Mouse (Mus musculus) splenic B cell, adult 2 months (primary cell): ENCODE results near the gene Fam198b.
"Not testable (repeated sequence)": the region's sequence is repeated elsewhere in the genome, so short reads cannot be mapped to it uniquely, and the experiment has no call there.

Experiments
- DNase-seq: peaks from one replicate; pipeline ENCODE4 v3.0.0-alpha.2; 2011; ENCODE audit warnings: low read depth, low spot score
- H3K27me3 ChIP-seq: 2 replicates; pipeline ENCODE4 v1.6.1; 2012; ENCODE audit warnings: mild to moderate bottlenecking, low read length, moderate library complexity, mixed read lengths; ENCODE audit not compliant: control insufficient read depth, poor library complexity, insufficient read depth, severe bottlenecking
- H3K36me3 ChIP-seq: 2 replicates; pipeline ENCODE4 v1.6.1; 2012; ENCODE audit warnings: mild to moderate bottlenecking, low read length, moderate library complexity, mixed read lengths; ENCODE audit not compliant: control insufficient read depth, poor library complexity, insufficient read depth, severe bottlenecking

The Fam198b gene

GRCm38 (mm10) chr3:79969536-79969935, 85.2 kb downstream of the Fam198b start:
- H3K36me3 ChIP-seq, H3K27me3 ChIP-seq, DNase-seq: not testable (repeated sequence)

- H3K27me3 ChIP-seq: no peaks in the 10 kb centered on the region
- DNase-seq: no peak
- no peaks in the 10 kb centered on the region for H3K36me3 ChIP-seq
Measured at GRCm38 (mm10) chr3:79970070-79970469, 85.7 kb downstream of the Fam198b start.

GRCm38 (mm10) chr3:79970498-79970897, 86.2 kb downstream of the Fam198b start:
- no peak for DNase-seq
- H3K27me3 ChIP-seq: no peaks in the 10 kb centered on the region
- no peaks in the 10 kb centered on the region for H3K36me3 ChIP-seq

- Histone ChIP-seq H3K27me3 (no peaks in the 10 kb centered on the region), H3K36me3 (no peaks in the 10 kb centered on the region)
- no peak for DNase-seq
Measured at GRCm38 (mm10) chr3:79971542-79971941, 87.2 kb downstream of the Fam198b start.

GRCm38 (mm10) chr3:79976786-79977185, 92.5 kb downstream of the Fam198b start:
- DNase-seq: no peak
- Histone ChIP-seq H3K36me3 (no peaks in the 10 kb centered on the region), H3K27me3 (no peaks in the 10 kb centered on the region)

GRCm38 (mm10) chr3:79977656-79978450, 93.5 kb downstream of the Fam198b start:
- no peak for DNase-seq
- H3K27me3 ChIP-seq: no peaks in the 10 kb centered on the region
- no peaks in the 10 kb centered on the region for H3K36me3 ChIP-seq

- H3K36me3 ChIP-seq: no peaks in the 10 kb centered on the region
- H3K27me3 ChIP-seq: no peaks in the 10 kb centered on the region
- no peak for DNase-seq
Measured at GRCm38 (mm10) chr3:79980714-79981113, 96.4 kb downstream of the Fam198b start.

GRCm38 (mm10) chr3:79983961-79984419, 99.7 kb downstream of the Fam198b start:
- no peaks in the 10 kb centered on the region for H3K27me3 ChIP-seq
- no peak for DNase-seq
- H3K36me3 ChIP-seq: no peaks in the 10 kb centered on the region

GRCm38 (mm10) chr3:79984542-79984941, 100.2 kb downstream of the Fam198b start:
- Histone ChIP-seq H3K36me3 (no peaks in the 10 kb centered on the region), H3K27me3 (no peaks in the 10 kb centered on the region)
- DNase-seq: peak; percentile 18

- no peak for DNase-seq
- H3K27me3 ChIP-seq: no peaks in the 10 kb centered on the region
Measured at GRCm38 (mm10) chr3:79989250-79989649, 104.9 kb downstream of the Fam198b start.

GRCm38 (mm10) chr3:79989911-79990310, 105.6 kb downstream of the Fam198b start:
- no peak for DNase-seq
- no peaks in the 10 kb centered on the region for H3K36me3 ChIP-seq
- no peaks in the 10 kb centered on the region for H3K27me3 ChIP-seq

More at GRCm38 (mm10) chr3:79989250-79989649, 104.9 kb downstream of the Fam198b start:
- H3K36me3 ChIP-seq: no peaks in the 10 kb centered on the region

GRCm38 (mm10) chr3:79990480-79990879, 106.1 kb downstream of the Fam198b start:
- DNase-seq: no peak
- Histone ChIP-seq H3K36me3 (no peaks in the 10 kb centered on the region), H3K27me3 (no peaks in the 10 kb centered on the region)

- no peaks in the 10 kb centered on the region for H3K27me3 ChIP-seq
- no peaks in the 10 kb centered on the region for H3K36me3 ChIP-seq
- no peak for DNase-seq
Measured at GRCm38 (mm10) chr3:79994029-79994539, 109.8 kb downstream of the Fam198b start.

- Histone ChIP-seq H3K36me3 (no peaks in the 10 kb centered on the region), H3K27me3 (no peaks in the 10 kb centered on the region)
- no peak for DNase-seq
Measured at GRCm38 (mm10) chr3:79995726-79996125, 111.4 kb downstream of the Fam198b start.
